Mouse (Mus musculus) testis, adult 2 months (tissue): ENCODE results near the gene Cpsf4l. TPM values are rescaled to one million over a fixed set of nuclear protein-coding genes. Genes with fewer than 3 reads are reported as not detected.

Experiments
- H3K27ac ChIP-seq: fragments of 200-500 bp; 2 replicates; pipeline ENCODE4 v1.5.1; 2012; ENCODE audit warnings: low read depth, low read length; ENCODE audit not compliant: control insufficient read depth, insufficient read depth
- H3K27me3 ChIP-seq: fragments of 200-500 bp; 2 replicates; pipeline ENCODE4 v1.6.1; 2012; ENCODE audit warnings: mild to moderate bottlenecking, low read length, moderate library complexity; ENCODE audit not compliant: control insufficient read depth, insufficient read depth
- H3K36me3 ChIP-seq: fragments of 200-500 bp; 2 replicates; pipeline ENCODE4 v1.6.1; 2012; ENCODE audit warnings: mild to moderate bottlenecking, low read length; ENCODE audit not compliant: control insufficient read depth, insufficient read depth
- H3K4me1 ChIP-seq: fragments of 200-500 bp; 2 replicates; pipeline ENCODE4 v1.6.1; 2012; ENCODE audit warnings: low read length; ENCODE audit not compliant: control insufficient read depth, insufficient read depth
- H3K4me3 ChIP-seq: fragments of 200-500 bp; 2 replicates; pipeline ENCODE4 v1.5.1; 2012; ENCODE audit warnings: low read depth, mild to moderate bottlenecking, low read length, moderate library complexity, mixed read lengths; ENCODE audit not compliant: control insufficient read depth
- CTCF ChIP-seq: fragments of 200-500 bp; IDR thresholded peaks from 2 replicates; pipeline ENCODE4 v1.5.1; 2012; ENCODE audit warnings: low read depth, mild to moderate bottlenecking, inconsistent platforms, low read length, moderate library complexity; ENCODE audit not compliant: control insufficient read depth, insufficient read depth, insufficient replicate concordance
- POLR2A ChIP-seq: fragments of 200-500 bp; IDR thresholded peaks from 2 replicates; pipeline ENCODE4 v1.6.1; 2012; ENCODE audit warnings: low read depth, mild to moderate bottlenecking, inconsistent platforms, low read length, moderate library complexity; ENCODE audit not compliant: control insufficient read depth
- polyA plus RNA-seq: library from polyadenylated mRNA; depleted of rRNA; stranded (reverse); fragments of >200 nt; gene quantifications from 2 replicates; pipeline ENCODE4 v1.2.3, GENCODE M21; 2012

The Cpsf4l gene
- polyA plus RNA-seq, 1 experiment, result 80.7 TPM

DNA sequence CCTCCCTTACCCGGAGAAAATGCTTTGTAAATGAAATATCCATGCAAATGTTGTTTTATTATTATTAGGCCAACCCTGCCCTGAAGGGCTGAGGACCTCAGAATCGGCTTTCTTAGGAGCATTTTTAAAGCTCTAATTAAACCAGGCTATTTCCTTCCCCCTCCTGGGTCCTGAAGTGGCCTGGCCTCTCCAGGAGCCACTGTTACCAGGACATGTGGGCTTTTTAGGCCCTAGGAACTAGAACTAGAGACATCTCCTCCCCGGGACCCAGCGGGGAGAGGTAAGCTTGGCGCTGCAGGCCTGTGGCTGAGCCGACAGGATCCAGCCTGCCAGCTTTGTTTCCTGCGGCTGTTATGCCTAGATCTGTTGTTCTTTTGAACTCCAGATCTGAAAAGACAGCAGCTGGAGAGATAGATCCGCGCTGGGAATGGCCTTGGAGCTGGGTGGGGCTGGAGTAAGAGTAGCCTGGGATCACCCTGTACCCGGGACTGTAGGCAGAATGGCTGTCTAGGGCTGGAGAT is 500 bp upstream of the Cpsf4l start:
- H3K27me3 ChIP-seq, result no peaks in the 10 kb centered on the region
- peak overlapping the region; percentile 74 for H3K27ac ChIP-seq
- peaks cover 18% of the 10 kb centered on the region for H3K4me1 ChIP-seq
- H3K4me3 ChIP-seq, result peak overlapping the region; percentile 57
- no peaks in the 10 kb centered on the region for H3K36me3 ChIP-seq
- TF ChIP-seq CTCF (no peak), POLR2A (peak; percentile 13; the same call in 1 of the 2 replicates)

DNA sequence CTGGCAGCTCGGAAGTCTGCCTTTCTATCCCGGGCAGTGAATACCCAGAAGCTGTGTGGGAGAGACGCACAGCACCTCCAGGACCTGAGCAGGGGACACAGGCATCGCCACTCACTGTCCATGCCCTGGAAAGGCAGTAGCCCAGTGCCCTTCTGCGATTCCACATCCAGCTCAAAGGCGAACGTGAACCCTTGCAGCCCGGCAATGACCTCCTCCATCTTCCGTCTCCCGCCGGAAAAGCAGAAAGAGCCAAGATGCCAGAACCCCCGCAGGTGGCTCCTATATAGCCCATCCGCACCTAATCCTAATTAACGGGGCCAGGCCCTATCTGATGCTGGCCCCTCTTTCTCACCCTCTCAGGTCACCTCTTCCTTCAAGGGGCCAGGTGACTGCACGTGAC is 545 bp downstream of the Cpsf4l start:
- Histone ChIP-seq H3K4me1 (peaks cover 18% of the 10 kb centered on the region), H3K27ac (no peak overlapping the region), H3K27me3 (no peaks in the 10 kb centered on the region), H3K4me3 (peak overlapping the region; percentile 75), H3K36me3 (no peaks in the 10 kb centered on the region)
- TF ChIP-seq POLR2A (no peak), CTCF (no peak)

DNA sequence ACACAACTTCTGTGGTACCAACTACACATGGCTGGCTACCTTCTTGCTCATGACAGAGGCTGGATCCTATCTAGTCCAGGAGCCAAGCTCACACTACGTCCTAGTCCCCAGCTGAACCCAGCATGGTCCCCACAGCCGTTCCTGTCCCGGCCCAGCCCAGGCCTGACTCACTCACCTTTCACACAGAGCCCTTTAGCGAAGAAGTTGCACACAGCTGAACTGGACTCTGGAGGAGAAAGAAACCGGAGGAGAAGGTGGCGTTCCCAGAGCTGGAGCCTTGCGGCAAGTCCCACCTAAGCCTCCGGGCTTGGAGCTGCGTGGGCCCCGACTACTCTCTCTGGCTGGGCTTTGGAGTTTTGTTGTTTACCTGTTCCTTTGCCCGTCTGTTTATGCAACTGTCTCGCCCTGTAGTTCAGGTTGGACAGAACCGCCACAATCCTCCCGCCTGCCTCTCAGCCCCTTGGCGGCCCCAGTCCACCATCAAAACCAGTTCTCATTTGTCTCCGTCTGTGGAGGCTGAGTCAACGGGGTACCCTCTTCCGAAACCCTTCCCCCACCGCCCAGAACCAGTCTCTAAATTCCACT is 1.1 kb downstream of the Cpsf4l start:
- H3K27me3 ChIP-seq, result no peaks in the 10 kb centered on the region
- H3K4me3 ChIP-seq, result peak overlapping the region; percentile 75
- no peaks in the 10 kb centered on the region for H3K36me3 ChIP-seq
- no peak for TF ChIP-seq CTCF
- no peak for TF ChIP-seq POLR2A
- no peak overlapping the region for H3K27ac ChIP-seq
- peaks cover 20% of the 10 kb centered on the region for H3K4me1 ChIP-seq

DNA sequence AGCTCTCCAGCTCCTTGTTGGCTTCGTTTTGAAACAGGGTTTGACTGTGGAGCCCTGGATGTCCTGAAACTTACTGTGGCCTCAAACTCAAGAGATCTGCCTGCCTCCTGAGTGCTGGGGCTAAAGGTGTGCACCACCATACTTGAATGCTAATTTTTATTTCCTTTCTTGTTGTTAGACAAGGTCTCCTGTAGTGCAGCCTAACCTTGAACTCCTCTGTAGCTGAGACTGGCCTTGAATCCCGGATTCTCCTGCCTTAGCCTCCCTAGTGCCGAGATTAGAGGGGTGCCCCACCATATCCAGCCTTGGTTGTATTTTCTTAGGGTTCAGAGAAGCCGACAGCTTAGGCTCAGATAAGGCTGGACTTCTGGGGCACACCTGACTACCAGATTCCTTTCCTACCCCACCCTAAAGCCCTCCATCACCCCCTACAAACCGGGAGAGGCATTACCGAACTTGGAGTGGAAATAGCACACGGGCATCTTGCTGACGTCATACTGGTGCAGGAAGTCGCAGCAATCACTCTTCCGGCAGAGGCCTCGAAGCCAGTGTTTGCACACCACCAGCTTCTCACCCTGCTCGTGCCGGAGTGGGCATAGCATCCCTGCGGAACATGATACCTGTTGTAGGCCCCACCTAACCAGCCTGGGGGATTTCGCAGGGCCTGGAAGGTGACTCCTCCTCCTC is 3.7 kb downstream of the Cpsf4l start:
- H3K4me1 ChIP-seq, result peaks cover 20% of the 10 kb centered on the region
- no peak overlapping the region for H3K27ac ChIP-seq
- TF ChIP-seq POLR2A, result no peak
- no peak for TF ChIP-seq CTCF
- no peak overlapping the region for H3K4me3 ChIP-seq
- H3K36me3 ChIP-seq, result no peaks in the 10 kb centered on the region
- no peaks in the 10 kb centered on the region for H3K27me3 ChIP-seq

DNA sequence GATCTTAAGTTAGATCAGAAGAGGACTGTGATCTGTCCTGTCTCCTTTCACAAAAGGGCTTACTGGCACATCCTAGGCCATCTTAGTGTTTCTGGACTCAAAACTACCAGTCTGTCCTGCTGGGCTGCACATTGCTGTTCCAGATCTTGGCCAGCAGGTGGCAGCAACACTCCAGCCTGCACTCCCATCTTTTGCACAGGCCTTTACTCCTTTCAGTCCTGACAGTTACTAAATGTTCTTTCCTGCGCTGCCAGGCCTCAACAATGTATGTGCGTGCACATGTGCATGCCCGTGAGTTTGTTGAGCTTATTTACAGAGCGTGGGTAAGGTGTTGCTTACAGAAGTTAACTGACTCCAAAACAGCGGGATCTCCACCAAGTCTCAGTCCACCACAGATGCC is 6.1 kb downstream of the Cpsf4l start:
- TF ChIP-seq CTCF (peak; percentile 98; the same call in 1 of the 2 replicates), POLR2A (no peak)
- peaks cover 2% of the 10 kb centered on the region; the same call in 1 of the 2 replicates for H3K4me1 ChIP-seq
- no peaks in the 10 kb centered on the region for H3K27me3 ChIP-seq
- H3K36me3 ChIP-seq, result no peaks in the 10 kb centered on the region
- no peak overlapping the region for H3K27ac ChIP-seq
- no peak overlapping the region for H3K4me3 ChIP-seq

DNA sequence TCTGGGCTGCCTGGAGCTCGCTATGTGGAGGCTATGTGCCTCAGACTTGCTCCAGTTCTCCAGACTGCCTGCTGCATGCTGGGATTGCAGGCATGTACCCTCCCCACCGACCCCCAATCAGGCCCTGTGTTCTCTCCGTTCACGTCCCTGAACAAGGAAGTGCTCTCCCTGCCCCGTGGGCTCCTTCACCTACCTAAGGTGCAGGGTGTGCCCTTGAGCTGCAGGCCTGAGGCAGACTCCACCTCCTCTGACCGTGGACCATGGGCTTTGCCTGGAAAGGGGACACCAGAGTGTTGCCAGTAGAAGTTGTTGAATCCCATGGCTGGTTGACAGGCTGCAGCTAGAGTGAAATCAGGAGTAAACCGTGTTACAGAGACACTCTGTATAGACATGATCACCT is 10.2 kb downstream of the Cpsf4l start:
- peaks cover 2% of the 10 kb centered on the region; the same call in 1 of the 2 replicates for H3K4me1 ChIP-seq
- H3K27ac ChIP-seq, result no peak overlapping the region
- no peak overlapping the region for H3K4me3 ChIP-seq
- TF ChIP-seq CTCF (no peak), POLR2A (no peak)
- no peaks in the 10 kb centered on the region for H3K27me3 ChIP-seq
- no peaks in the 10 kb centered on the region for H3K36me3 ChIP-seq

DNA sequence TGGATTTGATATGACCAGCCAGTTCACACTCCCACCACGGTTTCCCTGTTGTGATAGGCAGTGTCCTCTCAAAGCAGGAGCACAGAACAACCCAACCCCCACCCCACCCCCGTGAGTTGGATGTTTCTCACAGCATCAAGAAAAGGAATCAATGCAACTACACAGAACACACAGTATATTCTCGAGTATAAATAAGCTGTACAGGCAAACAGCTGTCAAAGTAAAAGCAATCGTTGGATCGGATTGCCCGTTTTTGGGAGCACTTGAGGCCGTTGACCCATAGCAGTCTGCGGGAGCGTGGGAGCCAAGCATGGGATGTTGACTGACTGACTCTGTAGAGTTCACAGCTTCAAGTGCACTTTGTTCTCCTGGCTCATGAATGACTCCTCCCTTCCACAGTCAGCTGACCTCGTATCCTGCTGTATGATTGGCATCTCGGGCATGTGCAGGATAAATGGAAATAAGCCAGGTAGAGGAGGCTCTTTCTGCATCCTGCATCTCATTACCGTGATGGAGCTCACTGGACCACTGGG is 11.7 kb downstream of the Cpsf4l start:
- Histone ChIP-seq H3K4me1 (no peaks in the 10 kb centered on the region), H3K36me3 (no peaks in the 10 kb centered on the region), H3K27ac (no peak overlapping the region), H3K4me3 (no peak overlapping the region), H3K27me3 (no peaks in the 10 kb centered on the region)
- TF ChIP-seq CTCF, result no peak
- no peak for TF ChIP-seq POLR2A
